Mouse (Mus musculus): ENCODE measurements around the gene Eps15l1. TPM values are rescaled to one million over a fixed set of nuclear protein-coding genes. Genes with fewer than 3 reads are reported as not detected.

Eps15l1 gene
- polyA plus RNA-seq, 1 experiment = 64.0 TPM

GRCm38 (mm10) chr8:72317741-72318301 lies 103.4 kb downstream of the Eps15l1 start:
- peak overlapping the region; percentile 64 for H3K27ac ChIP-seq (ENCODE audit: insufficient read depth, low read depth, low read length)
- H3K4me3 ChIP-seq (ENCODE audit: insufficient read depth, low read length) = no peak overlapping the region
- H3K4me1 ChIP-seq (ENCODE audit: control insufficient read depth, insufficient read depth, low read length) = peaks cover 36% of the 10 kb centered on the region
- no peak for TF ChIP-seq CTCF (IDR thresholded peaks at IDR 0.05; ENCODE audit: low read depth, low read length)
- TF ChIP-seq POLR2A (IDR thresholded peaks at IDR 0.05; ENCODE audit: borderline replicate concordance, low read depth, low read length) = no peak

GRCm38 (mm10) chr8:72316053-72316695 lies 105.1 kb downstream of the Eps15l1 start:
- TF ChIP-seq POLR2A (IDR thresholded peaks at IDR 0.05; ENCODE audit: borderline replicate concordance, low read depth, low read length) (no peak), CTCF (IDR thresholded peaks at IDR 0.05; ENCODE audit: low read depth, low read length) (no peak)
- Histone ChIP-seq H3K4me3 (ENCODE audit: insufficient read depth, low read length) (no peak overlapping the region), H3K4me1 (ENCODE audit: control insufficient read depth, insufficient read depth, low read length) (peaks cover 29% of the 10 kb centered on the region), H3K27ac (ENCODE audit: insufficient read depth, low read depth, low read length) (no peak overlapping the region)

- TF ChIP-seq POLR2A (IDR thresholded peaks at IDR 0.05; ENCODE audit: borderline replicate concordance, low read depth, low read length) (no peak), CTCF (IDR thresholded peaks at IDR 0.05; ENCODE audit: low read depth, low read length) (no peak)
- Histone ChIP-seq H3K4me3 (ENCODE audit: insufficient read depth, low read length) (no peak overlapping the region), H3K27ac (ENCODE audit: insufficient read depth, low read depth, low read length) (no peak overlapping the region), H3K4me1 (ENCODE audit: control insufficient read depth, insufficient read depth, low read length) (peaks cover 22% of the 10 kb centered on the region)
Measured at GRCm38 (mm10) chr8:72312926-72313518, 108.2 kb downstream of the Eps15l1 start.

- no peak overlapping the region for H3K4me3 ChIP-seq (ENCODE audit: insufficient read depth, low read length)
- no peak overlapping the region for H3K27ac ChIP-seq (ENCODE audit: insufficient read depth, low read depth, low read length)
- TF ChIP-seq POLR2A (IDR thresholded peaks at IDR 0.05; ENCODE audit: borderline replicate concordance, low read depth, low read length) (no peak), CTCF (IDR thresholded peaks at IDR 0.05; ENCODE audit: low read depth, low read length) (no peak)
- peaks cover 11% of the 10 kb centered on the region for H3K4me1 ChIP-seq (ENCODE audit: control insufficient read depth, insufficient read depth, low read length)
Measured at GRCm38 (mm10) chr8:72310849-72311506, 110.3 kb downstream of the Eps15l1 start.

GRCm38 (mm10) chr8:72308276-72308675 lies 113.0 kb downstream of the Eps15l1 start:
- TF ChIP-seq POLR2A (IDR thresholded peaks at IDR 0.05; ENCODE audit: borderline replicate concordance, low read depth, low read length) (no peak), CTCF (IDR thresholded peaks at IDR 0.05; ENCODE audit: low read depth, low read length) (no peak)
- Histone ChIP-seq H3K27ac (ENCODE audit: insufficient read depth, low read depth, low read length) (no peak overlapping the region), H3K4me3 (ENCODE audit: insufficient read depth, low read length) (no peak overlapping the region), H3K4me1 (ENCODE audit: control insufficient read depth, insufficient read depth, low read length) (peaks cover 10% of the 10 kb centered on the region)

- H3K27ac ChIP-seq (ENCODE audit: insufficient read depth, low read depth, low read length) = no peak overlapping the region
- peaks cover 13% of the 10 kb centered on the region for H3K4me1 ChIP-seq (ENCODE audit: control insufficient read depth, insufficient read depth, low read length)
- TF ChIP-seq POLR2A (IDR thresholded peaks at IDR 0.05; ENCODE audit: borderline replicate concordance, low read depth, low read length) (no peak), CTCF (IDR thresholded peaks at IDR 0.05; ENCODE audit: low read depth, low read length) (no peak)
- no peak overlapping the region for H3K4me3 ChIP-seq (ENCODE audit: insufficient read depth, low read length)
Measured at GRCm38 (mm10) chr8:72306913-72307312, 114.3 kb downstream of the Eps15l1 start.

- Histone ChIP-seq H3K4me3 (ENCODE audit: insufficient read depth, low read length) (no peak within 1 kb of the TSS), H3K27ac (ENCODE audit: insufficient read depth, low read depth, low read length) (no peak within 1 kb of the TSS), H3K4me1 (ENCODE audit: control insufficient read depth, insufficient read depth, low read length) (peaks cover 7% of the 10 kb centered on the region)
- no peak for TF ChIP-seq POLR2A (IDR thresholded peaks at IDR 0.05; ENCODE audit: borderline replicate concordance, low read depth, low read length)
- TF ChIP-seq CTCF (IDR thresholded peaks at IDR 0.05; ENCODE audit: low read depth, low read length) = no peak
Measured at GRCm38 (mm10) chr8:72305210-72305905, 115.9 kb downstream of the Eps15l1 start, which contains the start of gene Gm10282. Gene Gm10282 (minus strand): TSS chr8:72305260.

- TF ChIP-seq CTCF (IDR thresholded peaks at IDR 0.05; ENCODE audit: low read depth, low read length) (no peak), POLR2A (IDR thresholded peaks at IDR 0.05; ENCODE audit: borderline replicate concordance, low read depth, low read length) (no peak)
- Histone ChIP-seq H3K27ac (ENCODE audit: insufficient read depth, low read depth, low read length) (peak overlapping the region; percentile 88), H3K4me1 (ENCODE audit: control insufficient read depth, insufficient read depth, low read length) (peaks cover 7% of the 10 kb centered on the region), H3K4me3 (ENCODE audit: insufficient read depth, low read length) (peak overlapping the region; percentile 57)
Measured at GRCm38 (mm10) chr8:72303633-72304032, 117.6 kb downstream of the Eps15l1 start.

GRCm38 (mm10) chr8:72302986-72303612 lies 118.2 kb downstream of the Eps15l1 start:
- Histone ChIP-seq H3K4me1 (ENCODE audit: control insufficient read depth, insufficient read depth, low read length) (peaks cover 7% of the 10 kb centered on the region), H3K27ac (ENCODE audit: insufficient read depth, low read depth, low read length) (peak overlapping the region; percentile 88), H3K4me3 (ENCODE audit: insufficient read depth, low read length) (peak overlapping the region; percentile 57; the same call in 1 of the 2 replicates)
- no peak for TF ChIP-seq CTCF (IDR thresholded peaks at IDR 0.05; ENCODE audit: low read depth, low read length)
- TF ChIP-seq POLR2A (IDR thresholded peaks at IDR 0.05; ENCODE audit: borderline replicate concordance, low read depth, low read length) = no peak
